Mouse (Mus musculus) WW6 (cell line): ENCODE data around the gene Zfp384.

ENCODE experiments used
- DNase-seq: peaks from one replicate; pipeline ENCODE4 v3.0.0-alpha.2; 2013; ENCODE audit warnings: low read depth, low spot score

The Zfp384 gene

GRCm38 (mm10) chr6:125009129-125009180, at the start of gene Zfp384:
Gene Zfp384 (plus strand): TSS chr6:125009145.
- no peak for DNase-seq

- DNase-seq = no peak
Measured at GRCm38 (mm10) chr6:124959960-124960359, 49.0 kb upstream of the Zfp384 start.

GRCm38 (mm10) chr6:124961021-124961420, 47.9 kb upstream of the Zfp384 start:
- DNase-seq = no peak

- no peak for DNase-seq
Measured at GRCm38 (mm10) chr6:124964638-124965037, 44.3 kb upstream of the Zfp384 start.

GRCm38 (mm10) chr6:124965088-124965719, 43.7 kb upstream of the Zfp384 start, which contains the start of gene Cops7a:
Gene Cops7a (minus strand): TSS chr6:124965538.
- peak; percentile 93 for DNase-seq

GRCm38 (mm10) chr6:124965747-124966146, 43.2 kb upstream of the Zfp384 start:
- DNase-seq = no peak

GRCm38 (mm10) chr6:124966466-124967118, 42.4 kb upstream of the Zfp384 start:
- DNase-seq = no peak

- DNase-seq = no peak
Measured at GRCm38 (mm10) chr6:124967766-124968165, 41.2 kb upstream of the Zfp384 start.

GRCm38 (mm10) chr6:124992241-124992640, 16.7 kb upstream of the Zfp384 start:
- DNase-seq = no peak

- DNase-seq = no peak
Measured at GRCm38 (mm10) chr6:124993365-124993764, 15.6 kb upstream of the Zfp384 start.

- peak; percentile 68 for DNase-seq
Measured at GRCm38 (mm10) chr6:124993876-124994275, 15.1 kb upstream of the Zfp384 start.

GRCm38 (mm10) chr6:124995246-124995645, 13.7 kb upstream of the Zfp384 start:
- DNase-seq = no peak

- no peak for DNase-seq
Measured at GRCm38 (mm10) chr6:124995831-124996403, 13.0 kb upstream of the Zfp384 start.

GRCm38 (mm10) chr6:124996551-124997501, 12.1 kb upstream of the Zfp384 start, which contains the start of gene Pianp:
Gene Pianp (plus strand): TSS chr6:124996694.
- no peak for DNase-seq

GRCm38 (mm10) chr6:124998066-124998465, 10.9 kb upstream of the Zfp384 start:
- no peak for DNase-seq

- DNase-seq = no peak
Measured at GRCm38 (mm10) chr6:124999091-124999490, 9.9 kb upstream of the Zfp384 start.

- no peak for DNase-seq
Measured at GRCm38 (mm10) chr6:124999546-124999945, 9.4 kb upstream of the Zfp384 start.

GRCm38 (mm10) chr6:125003706-125004105, 5.2 kb upstream of the Zfp384 start:
- DNase-seq = no peak

- DNase-seq = no peak
Measured at GRCm38 (mm10) chr6:125005086-125005485, 3.9 kb upstream of the Zfp384 start.

- no peak for DNase-seq
Measured at GRCm38 (mm10) chr6:125008060-125008459, 885 bp upstream of the Zfp384 start.

GRCm38 (mm10) chr6:125008586-125009128, 288 bp upstream of the Zfp384 start:
- peak; percentile 97 for DNase-seq
